Mouse (Mus musculus) MEL (cell line): ENCODE measurements around the gene Ifrd1. TPM values are rescaled to one million over a fixed set of nuclear protein-coding genes. Genes with fewer than 3 reads are reported as not detected.
A peak's percentile ranks its signal among the peaks of the same experiment; 100 is the strongest.
"Not testable (repeated sequence)": the region's sequence is repeated elsewhere in the genome, so short reads cannot be mapped to it uniquely, and the experiment has no call there.

ENCODE experiments used
- DNase-seq: peaks from one replicate; pipeline ENCODE4 v3.0.0; 2011; ENCODE audit warnings: low read depth, low spot score
- H3K27ac ChIP-seq: 2 replicates; pipeline ENCODE4 v1.5.1; 2012; ENCODE audit warnings: low read depth, mild to moderate bottlenecking, control low read depth, low read length, moderate library complexity; ENCODE audit not compliant: control insufficient read depth
- H3K27me3 ChIP-seq, 2 experiments: fragments of 150-350 bp in 1 of 2; sonication (generic) in 1 of 2; 2 replicates each; pipeline ENCODE4 v1.6.1; 2012; ENCODE audit warnings: low read length in 2 of 2, mild to moderate bottlenecking in 2 of 2, improper control_type of control experiment in 1 of 2, moderate library complexity in 1 of 2; ENCODE audit not compliant: insufficient read depth in 2 of 2, control insufficient read depth in 1 of 2
- H3K36me3 ChIP-seq, 2 experiments: 2 replicates each; pipeline ENCODE4 v1.6.1; 2012 to 2014; ENCODE audit warnings: low read length in 2 of 2, improper control_type of control experiment in 1 of 2, inconsistent platforms in 1 of 2, mild to moderate bottlenecking in 1 of 2; ENCODE audit not compliant: insufficient read depth in 2 of 2, control insufficient read depth in 1 of 2
- H3K4me1 ChIP-seq, 2 experiments: fragments of 150-350 bp in 1 of 2; sonication (generic) in 1 of 2; 2 replicates each; pipeline ENCODE4 v1.6.1; 2012; ENCODE audit warnings: low read length in 2 of 2, improper control_type of control experiment in 1 of 2, mild to moderate bottlenecking in 1 of 2; ENCODE audit not compliant: insufficient read depth in 2 of 2, control insufficient read depth in 1 of 2
- H3K4me3 ChIP-seq, 2 experiments: fragments of 150-350 bp in 1 of 2; sonication (generic) in 1 of 2; 2 replicates each; pipeline ENCODE4 v1.5.1; 2012; ENCODE audit warnings: low read depth in 2 of 2, low read length in 2 of 2, mild to moderate bottlenecking in 2 of 2, moderate library complexity in 2 of 2, control low read depth in 1 of 2, improper control_type of control experiment in 1 of 2; ENCODE audit not compliant: control insufficient read depth in 1 of 2, insufficient read depth in 1 of 2
- H3K79me2 ChIP-seq: 2 replicates; pipeline ENCODE4 v1.6.1; 2012; ENCODE audit warnings: mild to moderate bottlenecking, low read length, moderate library complexity; ENCODE audit not compliant: control insufficient read depth, poor library complexity, insufficient read depth
- H3K9ac ChIP-seq: 2 replicates; pipeline ENCODE4 v1.6.1; 2012; ENCODE audit warnings: low read depth, mild to moderate bottlenecking, control low read depth, low read length, moderate library complexity; ENCODE audit not compliant: control insufficient read depth, poor library complexity, severe bottlenecking
- H3K9me3 ChIP-seq: fragments of 150-350 bp; sonication (generic); replicated peaks from 2 replicates; pipeline ENCODE4 v1.6.1; 2012; ENCODE audit warnings: mild to moderate bottlenecking, low read length, improper control_type of control experiment, moderate library complexity; ENCODE audit not compliant: insufficient read depth
- BHLHE40 ChIP-seq: IDR thresholded peaks from 2 replicates; pipeline ENCODE4 v1.6.1; 2012; ENCODE audit warnings: low read depth, mild to moderate bottlenecking, inconsistent platforms, low read length, improper control_type of control experiment, borderline replicate concordance
- CHD2 ChIP-seq: IDR thresholded peaks from 2 replicates; pipeline ENCODE4 v1.6.1; 2011; ENCODE audit warnings: low read length, improper control_type of control experiment
- CTCF ChIP-seq, 3 experiments: IDR thresholded peaks in 2 of 3; conservative IDR thresholded peaks in 1 of 3; 2 replicates each; pipeline ENCODE4 v1.5.1; 2011 to 2012; ENCODE audit warnings: low read length in 3 of 3, low read depth in 2 of 3, mild to moderate bottlenecking in 2 of 3, improper control_type of control experiment in 1 of 3, inconsistent platforms in 1 of 3, mixed read lengths in 1 of 3, moderate library complexity in 1 of 3; ENCODE audit not compliant: control insufficient read depth in 1 of 3, insufficient read depth in 1 of 3, poor library complexity in 1 of 3, severe bottlenecking in 1 of 3
- EP300 ChIP-seq, 2 experiments: IDR thresholded peaks; 2 replicates each; pipeline ENCODE4 v1.6.1; 2011; ENCODE audit warnings: improper control_type of control experiment in 2 of 2, low read length in 2 of 2, low read depth in 1 of 2, mild to moderate bottlenecking in 1 of 2
- MYB ChIP-seq: IDR thresholded peaks from 2 replicates; pipeline ENCODE4 v1.6.1; 2011; ENCODE audit warnings: mild to moderate bottlenecking, low read depth, low read length, improper control_type of control experiment
- POLR2AphosphoS2 ChIP-seq: IDR thresholded peaks from 2 replicates; pipeline ENCODE4 v1.6.1; 2011; ENCODE audit warnings: low read length, improper control_type of control experiment
- RAD21 ChIP-seq: IDR thresholded peaks from 2 replicates; pipeline ENCODE4 v1.6.1; 2011; ENCODE audit warnings: mild to moderate bottlenecking, low read depth, low read length, improper control_type of control experiment
- SIN3A ChIP-seq: IDR thresholded peaks from 2 replicates; pipeline ENCODE4 v1.6.1; 2012; ENCODE audit warnings: low read length, improper control_type of control experiment, inconsistent platforms
- SMC3 ChIP-seq: IDR thresholded peaks from 2 replicates; pipeline ENCODE4 v1.6.1; 2011; ENCODE audit warnings: low read depth, low read length, improper control_type of control experiment
- TCF12 ChIP-seq: IDR thresholded peaks from 2 replicates; pipeline ENCODE4 v1.6.1; 2014; ENCODE audit warnings: low read depth, mild to moderate bottlenecking, inconsistent platforms, low read length, improper control_type of control experiment, moderate library complexity
- UBTF ChIP-seq: IDR thresholded peaks from 2 replicates; pipeline ENCODE4 v1.6.1; 2012; ENCODE audit warnings: low read depth, mild to moderate bottlenecking, inconsistent platforms, low read length, improper control_type of control experiment, moderate library complexity, borderline replicate concordance; ENCODE audit not compliant: insufficient read depth
- ZNF384 ChIP-seq: IDR thresholded peaks from 2 replicates; pipeline ENCODE4 v1.6.1; 2012; ENCODE audit warnings: low read depth, mild to moderate bottlenecking, inconsistent platforms, low read length, improper control_type of control experiment
- polyA plus RNA-seq, 2 experiments: library from polyadenylated mRNA; stranded (reverse) in 1 of 2; unstranded in 1 of 2; fragments of >175 nt in 1 of 2; fragments of >200 nt in 1 of 2; gene quantifications; 2 replicates each; pipeline versions ENCODE4 v1.2.1 to v1.2.4; 2012; ENCODE audit warnings: low replicate concordance in 2 of 2, low read depth in 1 of 2; ENCODE audit not compliant: insufficient read length in 2 of 2, insufficient read depth in 1 of 2, missing spikeins in 1 of 2
- total RNA-seq: library from RNA; depleted of rRNA; stranded (reverse); fragments of 300-350 nt; gene quantifications from 2 replicates; pipeline ENCODE4 v1.2.3, GENCODE M21; 2012

Ifrd1 gene
- total and polyA plus RNA-seq, 3 experiments, result 161 to 167 TPM; not detected in 1

GRCm38 (mm10) chr12:40177089-40177488 lies 71.2 kb downstream of the Ifrd1 start:
- H3K4me1 ChIP-seq, result peaks cover 0 to 3% of the 10 kb centered on the region in 2 experiments; a peak in 2 of 4 replicates
- H3K79me2 ChIP-seq, result no peaks in the 10 kb centered on the region
- no peaks in the 10 kb centered on the region for H3K36me3 ChIP-seq
- TF ChIP-seq CTCF (IDR thresholded peaks at IDR 0.05 in 2 of 3, conservative IDR thresholded peaks at IDR 0.05 in 1 of 3; ENCODE audit: control insufficient read depth in 1 of 3, insufficient read depth in 1 of 3, low read depth in 2 of 3, low read length in 3 of 3, poor library complexity in 1 of 3, severe bottlenecking in 1 of 3), result peak; percentile 47 to 68 (median 62)
- TF ChIP-seq RAD21, result peak; percentile 30
- TF ChIP-seq MYB, result no peak
- peak; percentile 42; the same call in 1 of the 2 replicates for TF ChIP-seq ZNF384
- TF ChIP-seq EP300 (IDR thresholded peaks at IDR 0.05; ENCODE audit: low read depth in 1 of 2, low read length in 2 of 2), result no peak
- TF ChIP-seq SMC3, result peak; percentile 69
- no peak for TF ChIP-seq TCF12
- TF ChIP-seq, all 39 proteins: peak for 4
- DNase-seq, result peak; percentile 63
- no peak overlapping the region for H3K9ac ChIP-seq
- H3K27ac ChIP-seq, result no peak overlapping the region
- no peaks in the 10 kb centered on the region for H3K27me3 ChIP-seq
- no peaks in the 10 kb centered on the region for H3K9me3 ChIP-seq
- no peak overlapping the region for H3K4me3 ChIP-seq

GRCm38 (mm10) chr12:40176158-40176557 lies 72.1 kb downstream of the Ifrd1 start:
- DNase-seq, result no peak
- H3K36me3 ChIP-seq, result peaks cover 0 to 2% of the 10 kb centered on the region in 2 experiments; a peak in 1 of 4 replicates
- no peak overlapping the region for H3K27ac ChIP-seq
- peaks cover 0 to 8% of the 10 kb centered on the region in 2 experiments; a peak in 3 of 4 replicates for H3K4me1 ChIP-seq
- no peaks in the 10 kb centered on the region for H3K79me2 ChIP-seq
- TF ChIP-seq SIN3A, result no peak
- TF ChIP-seq MYB, result no peak
- TF ChIP-seq POLR2AphosphoS2, result no peak
- TF ChIP-seq BHLHE40, result no peak
- TF ChIP-seq CHD2, result no peak
- TF ChIP-seq UBTF, result no peak
- peak; percentile 79 for TF ChIP-seq ZNF384
- no peak overlapping the region for H3K4me3 ChIP-seq
- no peaks in the 10 kb centered on the region for H3K9me3 ChIP-seq
- no peaks in the 10 kb centered on the region for H3K27me3 ChIP-seq
- H3K9ac ChIP-seq, result no peak overlapping the region

GRCm38 (mm10) chr12:40175171-40175570 lies 73.1 kb downstream of the Ifrd1 start:
- not testable (repeated sequence) for H3K9ac ChIP-seq, H3K9me3 ChIP-seq, H3K27me3 ChIP-seq, H3K36me3 ChIP-seq, H3K4me1 ChIP-seq, H3K27ac ChIP-seq, H3K79me2 ChIP-seq, DNase-seq, H3K4me3 ChIP-seq
